Mouse (Mus musculus) heart, postnatal 36 days (tissue): Measurements from ENCODE around the gene Pramel3. TPM values are rescaled to one million over a fixed set of nuclear protein-coding genes. Genes with fewer than 3 reads are reported as not detected.
"Not testable (repeated sequence)": the region's sequence is repeated elsewhere in the genome, so short reads cannot be mapped to it uniquely, and the experiment has no call there.

ENCODE experiments used
- DNase-seq, 2 experiments: peaks; one replicate each; pipeline ENCODE4 v3.0.0; 2021 to 2022
- intact Hi-C: fragments of 180-260 bp; cut with DNase I; formaldehyde crosslinking; loops from one replicate; pipeline ENCODE4 v1.15.1; 2025
- total RNA-seq, 2 experiments: library from RNA; stranded (reverse); gene quantifications; 2 replicates each; pipeline ENCODE4 v1.2.3; 2021

Pramel3 gene
- not detected for total RNA-seq

- intact Hi-C loops: not testable (repeated sequence)
Measured at GRCm38 (mm10) chrX:135302007-135302406, at the start of gene Pramel3. Gene Pramel3 (plus strand): TSS chrX:135302307.

GRCm38 (mm10) chrX:135360685-135361084 lies 58.6 kb downstream of the Pramel3 start:
- DNase-seq, intact Hi-C loops: not testable (repeated sequence)

More at GRCm38 (mm10) chrX:135302007-135302406, at the start of gene Pramel3:
- not testable (repeated sequence) for DNase-seq

- DNase-seq, intact Hi-C loops: not testable (repeated sequence)
Measured at GRCm38 (mm10) chrX:135361943-135362342, 59.8 kb downstream of the Pramel3 start.

Other genes with a start within 250 kb of the Pramel3 start
- not detected for gene Gm15023, start 124.7 kb upstream of the Pramel3 start, total RNA-seq
- gene Tceal6, start 91.6 kb upstream of the Pramel3 start, total RNA-seq: not detected
- gene Gm5128, start 71.0 kb downstream of the Pramel3 start, total RNA-seq: not detected
- not detected for gene Gm7903, start 131.5 kb downstream of the Pramel3 start, total RNA-seq
- gene AV320801, start 192.3 kb downstream of the Pramel3 start, total RNA-seq: not detected